Mouse (Mus musculus) limb, embryonic 11.5 days (tissue): ENCODE results near the gene Efcab5. TPM values are rescaled to one million over a fixed set of nuclear protein-coding genes. Genes with fewer than 3 reads are reported as not detected.

Experiments used
- ATAC-seq: fragments of 200-750 bp; cut with Nextera tagmentation; 2 replicates; pipeline ENCODE4 v1.8.0; 2017; ENCODE audit warnings: low read depth; ENCODE audit not compliant: insufficient number of reproducible peaks, low FRiP score, low TSS enrichment
- DNase-seq: peaks from one replicate; pipeline ENCODE4 v3.0.0-alpha.2; 2015; ENCODE audit warnings: low spot score
- H3K27ac ChIP-seq: fragments of 300-500 bp; sonication (generic); replicated peaks from 2 replicates; pipeline ENCODE4 v1.5.1; 2014; ENCODE audit warnings: low read depth, mild to moderate bottlenecking, low read length
- H3K27me3 ChIP-seq: fragments of 300-500 bp; sonication (generic); 2 replicates; pipeline ENCODE4 v1.6.1; 2014; ENCODE audit warnings: mild to moderate bottlenecking, low read length, mixed read lengths; ENCODE audit not compliant: control insufficient read depth, insufficient read depth
- H3K36me3 ChIP-seq: fragments of 300-500 bp; sonication (generic); 2 replicates; pipeline ENCODE4 v1.6.1; 2014; ENCODE audit warnings: mild to moderate bottlenecking, low read length, moderate library complexity, mixed read lengths; ENCODE audit not compliant: control insufficient read depth, insufficient read depth
- H3K4me1 ChIP-seq: fragments of 300-500 bp; sonication (generic); 2 replicates; pipeline ENCODE4 v1.6.1; 2014; ENCODE audit warnings: low read length, mixed read lengths; ENCODE audit not compliant: control insufficient read depth, insufficient read depth
- H3K4me2 ChIP-seq: fragments of 300-500 bp; sonication (generic); 2 replicates; pipeline ENCODE4 v1.6.1; 2014; ENCODE audit warnings: low read depth, mild to moderate bottlenecking, moderate library complexity; ENCODE audit not compliant: severe bottlenecking
- H3K4me3 ChIP-seq: fragments of 300-500 bp; sonication (generic); 2 replicates; pipeline ENCODE4 v1.5.1; 2014; ENCODE audit warnings: low read depth, low read length
- H3K9ac ChIP-seq: fragments of 300-500 bp; sonication (generic); 2 replicates; pipeline ENCODE4 v1.6.1; 2014; ENCODE audit warnings: mild to moderate bottlenecking, low read length
- H3K9me3 ChIP-seq: fragments of 300-500 bp; sonication (generic); 2 replicates; pipeline ENCODE4 v1.6.1; 2016; ENCODE audit warnings: low read length; ENCODE audit not compliant: control insufficient read depth
- WGBS: fragments of 180-500 bp; shearing (Covaris S2); extraction: QIAGEN DNeasy Blood & Tissue Kit; methylation state at CpG from one replicate; pipeline ENCODE4 v1.1.7; 2014; 5-methylcytosine and 5-hydroxymethylcytosine counted together
- polyA plus RNA-seq: library from polyadenylated mRNA; unstranded; fragments of >200 nt; fragmentation: Nextera tagmentation; extraction: Ambion mirVana; gene quantifications from 2 replicates; pipeline ENCODE4 v1.2.1, GENCODE M21; 2014

Gene Efcab5
- polyA plus RNA-seq, 1 experiment from 2014 or later = 0.31 TPM

GRCm38 (mm10) chr11:77184926-77185325 lies 3.8 kb downstream of the Efcab5 start:
- 69% methylated on average over 2 of the region's 2 CpGs for WGBS
- H3K9me3 ChIP-seq = no peaks in the 10 kb centered on the region
- H3K4me2 ChIP-seq = no peak overlapping the region
- no peaks in the 10 kb centered on the region for H3K36me3 ChIP-seq
- ATAC-seq (no peak), DNase-seq (no peak)
- H3K9ac ChIP-seq = no peak overlapping the region
- H3K27ac ChIP-seq = no peak overlapping the region
- H3K27me3 ChIP-seq = no peaks in the 10 kb centered on the region
- H3K4me1 ChIP-seq = no peaks in the 10 kb centered on the region
- H3K4me3 ChIP-seq = no peak overlapping the region

GRCm38 (mm10) chr11:77182616-77183015 lies 6.2 kb downstream of the Efcab5 start:
- DNase-seq (no peak), ATAC-seq (no peak)
- H3K4me3 ChIP-seq = no peak overlapping the region
- no peaks in the 10 kb centered on the region for H3K27me3 ChIP-seq
- no peak overlapping the region for H3K9ac ChIP-seq
- 64% methylated on average over 2 of the region's 2 CpGs for WGBS
- no peak overlapping the region for H3K27ac ChIP-seq
- no peaks in the 10 kb centered on the region for H3K9me3 ChIP-seq
- no peak overlapping the region for H3K4me2 ChIP-seq
- H3K4me1 ChIP-seq = no peaks in the 10 kb centered on the region
- H3K36me3 ChIP-seq = no peaks in the 10 kb centered on the region

GRCm38 (mm10) chr11:77182041-77182440 lies 6.7 kb downstream of the Efcab5 start:
- Histone ChIP-seq H3K4me2 (no peak overlapping the region), H3K4me3 (no peak overlapping the region)
- WGBS = 71% methylated on average over 2 of the region's 2 CpGs

GRCm38 (mm10) chr11:77181528-77181927 lies 7.2 kb downstream of the Efcab5 start:
- H3K9me3 ChIP-seq = no peaks in the 10 kb centered on the region
- no peak overlapping the region for H3K4me2 ChIP-seq
- DNase-seq = no peak
- no peak for ATAC-seq
- H3K4me3 ChIP-seq = no peak overlapping the region
- H3K4me1 ChIP-seq = no peaks in the 10 kb centered on the region
- H3K27ac ChIP-seq = no peak overlapping the region
- H3K36me3 ChIP-seq = no peaks in the 10 kb centered on the region
- no peaks in the 10 kb centered on the region for H3K27me3 ChIP-seq
- H3K9ac ChIP-seq = no peak overlapping the region
- WGBS = 65% methylated on average over 5 of the region's 5 CpGs

More at GRCm38 (mm10) chr11:77182041-77182440, 6.7 kb downstream of the Efcab5 start:
- Histone ChIP-seq H3K4me1 (no peaks in the 10 kb centered on the region), H3K27ac (no peak overlapping the region), H3K9ac (no peak overlapping the region), H3K27me3 (no peaks in the 10 kb centered on the region), H3K36me3 (no peaks in the 10 kb centered on the region), H3K9me3 (no peaks in the 10 kb centered on the region)
- no peak for DNase-seq
- no peak for ATAC-seq

GRCm38 (mm10) chr11:77180886-77181285 lies 7.9 kb downstream of the Efcab5 start:
- Histone ChIP-seq H3K9ac (no peak overlapping the region), H3K36me3 (no peaks in the 10 kb centered on the region), H3K9me3 (no peaks in the 10 kb centered on the region), H3K4me1 (no peaks in the 10 kb centered on the region), H3K27ac (no peak overlapping the region), H3K4me2 (no peak overlapping the region), H3K27me3 (no peaks in the 10 kb centered on the region), H3K4me3 (no peak overlapping the region)
- ATAC-seq (no peak), DNase-seq (peak; percentile 33)
- WGBS = 47% methylated on average over 4 of the region's 4 CpGs

- no peak overlapping the region for H3K4me2 ChIP-seq
- no peak overlapping the region for H3K9ac ChIP-seq
- H3K36me3 ChIP-seq = no peaks in the 10 kb centered on the region
- H3K27me3 ChIP-seq = no peaks in the 10 kb centered on the region
- no peaks in the 10 kb centered on the region for H3K9me3 ChIP-seq
- no peak overlapping the region for H3K4me3 ChIP-seq
- H3K27ac ChIP-seq = no peak overlapping the region
- no peaks in the 10 kb centered on the region for H3K4me1 ChIP-seq
- ATAC-seq = no peak
- DNase-seq = no peak
- 87% methylated on average over 3 of the region's 3 CpGs for WGBS
Measured at GRCm38 (mm10) chr11:77179771-77180170, 9.0 kb downstream of the Efcab5 start.

- no peak overlapping the region for H3K4me3 ChIP-seq
- no peaks in the 10 kb centered on the region for H3K36me3 ChIP-seq
- ATAC-seq (no peak), DNase-seq (no peak)
- H3K4me2 ChIP-seq = no peak overlapping the region
- WGBS = 86% methylated on average over 7 of the region's 7 CpGs
- no peaks in the 10 kb centered on the region for H3K27me3 ChIP-seq
- no peak overlapping the region for H3K27ac ChIP-seq
- no peaks in the 10 kb centered on the region for H3K9me3 ChIP-seq
- no peak overlapping the region for H3K9ac ChIP-seq
- no peaks in the 10 kb centered on the region for H3K4me1 ChIP-seq
Measured at GRCm38 (mm10) chr11:77174531-77174930, 14.2 kb downstream of the Efcab5 start.

- DNase-seq (no peak), ATAC-seq (no peak)
- H3K4me3 ChIP-seq = no peak overlapping the region
- H3K27me3 ChIP-seq = no peaks in the 10 kb centered on the region
- WGBS = 71% methylated on average over 4 of the region's 4 CpGs
- H3K36me3 ChIP-seq = no peaks in the 10 kb centered on the region
- no peak overlapping the region for H3K27ac ChIP-seq
- no peaks in the 10 kb centered on the region for H3K9me3 ChIP-seq
- no peak overlapping the region for H3K4me2 ChIP-seq
- H3K9ac ChIP-seq = no peak overlapping the region
- H3K4me1 ChIP-seq = no peaks in the 10 kb centered on the region
Measured at GRCm38 (mm10) chr11:77173731-77174130, 15.0 kb downstream of the Efcab5 start.

GRCm38 (mm10) chr11:77160744-77161143 lies 28.0 kb downstream of the Efcab5 start:
- no peak for ATAC-seq
- 85% methylated on average over 1 of the region's 1 CpGs for WGBS

More at GRCm38 (mm10) chr11:77160744-77161143, 28.0 kb downstream of the Efcab5 start:
- H3K27ac ChIP-seq = no peak overlapping the region
- no peak overlapping the region for H3K9ac ChIP-seq
- no peak for DNase-seq
- no peaks in the 10 kb centered on the region for H3K4me1 ChIP-seq
- H3K9me3 ChIP-seq = no peaks in the 10 kb centered on the region
- H3K27me3 ChIP-seq = no peaks in the 10 kb centered on the region
- H3K4me3 ChIP-seq = no peak overlapping the region
- no peaks in the 10 kb centered on the region for H3K36me3 ChIP-seq
- no peak overlapping the region for H3K4me2 ChIP-seq
